8 mouse cellular contexts compared by ENCODE assay signal in the genomic region with DNA sequence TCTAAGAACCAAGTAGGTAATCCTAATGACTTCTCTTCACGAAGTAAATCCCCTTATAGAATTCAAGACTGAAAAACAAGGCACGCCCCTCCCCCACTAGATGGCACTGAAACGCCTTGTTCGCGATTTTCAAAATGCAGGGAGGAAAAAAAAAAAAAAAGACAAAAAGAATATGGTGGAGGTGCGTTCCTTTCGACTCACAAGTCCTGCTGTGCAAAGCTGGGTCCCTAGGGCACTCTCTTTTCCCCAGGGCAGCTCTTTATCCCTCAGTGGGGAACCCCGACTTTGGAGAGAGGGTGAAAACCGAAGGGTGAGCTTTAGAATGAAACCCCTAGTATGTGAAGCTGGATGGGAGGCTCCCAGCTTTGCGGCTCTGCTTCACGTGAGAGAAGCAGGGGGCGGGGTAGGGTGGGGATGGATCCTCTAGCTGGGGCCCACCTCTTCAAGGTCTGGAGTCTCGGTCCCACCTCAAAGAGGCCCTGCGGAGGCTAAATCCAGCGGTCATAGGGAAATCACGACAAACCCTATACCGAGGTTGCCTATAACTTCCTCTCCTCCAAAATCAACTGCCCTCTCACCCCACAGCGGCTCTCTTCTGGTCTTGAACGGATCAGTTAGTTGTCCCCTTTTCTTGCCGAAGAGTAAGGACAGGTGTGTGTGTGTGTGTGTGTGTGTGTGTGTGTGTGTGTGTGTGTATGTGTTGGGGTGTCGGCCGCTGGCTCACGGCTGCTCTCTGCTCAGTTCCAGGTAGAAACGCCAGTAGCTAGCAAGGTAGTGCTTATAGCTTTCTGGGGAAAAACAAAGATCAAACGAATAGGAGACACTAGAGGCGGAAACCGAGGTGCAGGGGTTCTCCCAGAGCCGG. TPM values are rescaled to one million over a fixed set of nuclear protein-coding genes. Genes with fewer than 3 reads are reported as not detected.
DNase-seq lines count a peak whose midpoint lies in the region; ATAC-seq lines count a peak whose summit lies in the region.

No protein-coding gene starts in this region.

- H3K9ac ChIP-seq in heart, embryonic 11.5 days (ENCODE audit: low read depth, low read length) = no peak overlapping the region
- peak overlapping the region; percentile 73 for H3K9ac ChIP-seq in forebrain, embryonic 15.5 days (replicated peaks)
- H3K9ac ChIP-seq in intestine, embryonic 16.5 days (ENCODE audit: low read depth, low read length) = 0 out of 2 replicates have a peak overlapping the region, but pooled peaks have one; percentile 37
- no peak overlapping the region; the same call in 1 of the 2 replicates for H3K9ac ChIP-seq in limb, embryonic 12.5 days (replicated peaks)
- H3K9ac ChIP-seq in neural tube, embryonic 15.5 days (replicated peaks) = peak overlapping the region; percentile 89

- no peak for DNase-seq in heart, postnatal 14 days
- peak; percentile 70 for DNase-seq in cerebellum, adult 11 months
- no peak for DNase-seq in urinary bladder, adult 2 months (ENCODE audit: low spot score)

- no peak overlapping the region for H3K27ac ChIP-seq in heart, embryonic 11.5 days (ENCODE audit: low read depth, low read length)
- H3K27ac ChIP-seq in forebrain, embryonic 15.5 days (replicated peaks) = peak overlapping the region; percentile 95
- no peak overlapping the region for H3K27ac ChIP-seq in intestine, embryonic 16.5 days (ENCODE audit: low read length)
- no peak overlapping the region for H3K27ac ChIP-seq in limb, embryonic 12.5 days
- peak overlapping the region; percentile 96 for H3K27ac ChIP-seq in neural tube, embryonic 15.5 days (replicated peaks)

- intact Hi-C loops in heart, postnatal 14 days (cut with DNase I) = no loop called here

- H3K4me3 ChIP-seq in heart, embryonic 11.5 days (ENCODE audit: low read depth, low read length) = peak overlapping the region; percentile 48
- H3K4me3 ChIP-seq in forebrain, embryonic 15.5 days = peak overlapping the region; percentile 72
- peak overlapping the region; percentile 60 for H3K4me3 ChIP-seq in intestine, embryonic 16.5 days (ENCODE audit: low read length)
- peak overlapping the region; percentile 54 for H3K4me3 ChIP-seq in limb, embryonic 12.5 days (replicated peaks)
- H3K4me3 ChIP-seq in neural tube, embryonic 15.5 days (replicated peaks) = peak overlapping the region; percentile 79

- H3K27me3 ChIP-seq in heart, embryonic 11.5 days (ENCODE audit: control insufficient read depth, insufficient read depth, low read length) = peaks cover 55% of the 10 kb centered on the region
- no peaks in the 10 kb centered on the region for H3K27me3 ChIP-seq in forebrain, embryonic 15.5 days
- H3K27me3 ChIP-seq in intestine, embryonic 16.5 days (replicated peaks; ENCODE audit: control insufficient read depth, insufficient read depth, low read length) = peaks cover 46% of the 10 kb centered on the region
- peaks cover 83% of the 10 kb centered on the region for H3K27me3 ChIP-seq in limb, embryonic 12.5 days
- no peaks in the 10 kb centered on the region for H3K27me3 ChIP-seq in neural tube, embryonic 15.5 days (replicated peaks)

- no peak for ATAC-seq in heart, embryonic 11.5 days (replicated peaks; ENCODE audit: insufficient number of reproducible peaks, low FRiP score, low TSS enrichment)
- peak; percentile 42 for ATAC-seq in forebrain, embryonic 15.5 days (replicated peaks)
- peak; percentile 7; the same call in 1 of the 2 replicates for ATAC-seq in intestine, embryonic 16.5 days
- no peak for ATAC-seq in limb, embryonic 12.5 days (ENCODE audit: insufficient number of reproducible peaks, insufficient read depth, low FRiP score, low TSS enrichment, low read depth)
- peak; percentile 46 for ATAC-seq in neural tube, embryonic 15.5 days (ENCODE audit: low FRiP score)

- peak overlapping the region; percentile 80 for H3K4me2 ChIP-seq in heart, embryonic 11.5 days
- H3K4me2 ChIP-seq in forebrain, embryonic 15.5 days (replicated peaks) = peak overlapping the region; percentile 81
- H3K4me2 ChIP-seq in intestine, embryonic 16.5 days (ENCODE audit: low read depth, low read length) = peak overlapping the region; percentile 97
- H3K4me2 ChIP-seq in limb, embryonic 12.5 days = peak overlapping the region; percentile 98
- peak overlapping the region; percentile 81 for H3K4me2 ChIP-seq in neural tube, embryonic 15.5 days

- H3K36me3 ChIP-seq in heart, embryonic 11.5 days (ENCODE audit: control insufficient read depth, insufficient read depth, low read length) = no peaks in the 10 kb centered on the region
- no peaks in the 10 kb centered on the region for H3K36me3 ChIP-seq in forebrain, embryonic 15.5 days
- no peaks in the 10 kb centered on the region for H3K36me3 ChIP-seq in intestine, embryonic 16.5 days (ENCODE audit: control insufficient read depth, insufficient read depth, low read length)
- H3K36me3 ChIP-seq in limb, embryonic 12.5 days = no peaks in the 10 kb centered on the region
- H3K36me3 ChIP-seq in neural tube, embryonic 15.5 days = no peaks in the 10 kb centered on the region

- H3K9me3 ChIP-seq in heart, embryonic 11.5 days (replicated peaks; ENCODE audit: control insufficient read depth, low read length) = no peaks in the 10 kb centered on the region
- no peaks in the 10 kb centered on the region for H3K9me3 ChIP-seq in forebrain, embryonic 15.5 days
- H3K9me3 ChIP-seq in intestine, embryonic 16.5 days (ENCODE audit: control insufficient read depth, low read length) = no peaks in the 10 kb centered on the region
- no peaks in the 10 kb centered on the region for H3K9me3 ChIP-seq in limb, embryonic 12.5 days
- H3K9me3 ChIP-seq in neural tube, embryonic 15.5 days (replicated peaks) = no peaks in the 10 kb centered on the region

- peaks cover 6% of the 10 kb centered on the region; the same call in 1 of the 2 replicates for H3K4me1 ChIP-seq in heart, embryonic 11.5 days (ENCODE audit: control insufficient read depth, insufficient read depth, low read length)
- H3K4me1 ChIP-seq in forebrain, embryonic 15.5 days = peaks cover 24% of the 10 kb centered on the region
- H3K4me1 ChIP-seq in intestine, embryonic 16.5 days (ENCODE audit: control insufficient read depth, insufficient read depth, low read length) = peaks cover 12% of the 10 kb centered on the region
- H3K4me1 ChIP-seq in limb, embryonic 12.5 days (replicated peaks) = peaks cover 29% of the 10 kb centered on the region
- H3K4me1 ChIP-seq in neural tube, embryonic 15.5 days = peaks cover 18% of the 10 kb centered on the region

- WGBS in heart, embryonic 11.5 days (ENCODE audit: insufficient replicate concordance) = under 1% methylated on average over 28 of the region's 28 CpGs
- under 1% methylated on average over 28 of the region's 28 CpGs for WGBS in forebrain, embryonic 15.5 days
- under 1% methylated on average over 28 of the region's 28 CpGs for WGBS in intestine, embryonic 16.5 days
- under 1% methylated on average over 28 of the region's 28 CpGs for WGBS in limb, embryonic 12.5 days
- WGBS in neural tube, embryonic 15.5 days = under 1% methylated on average over 28 of the region's 28 CpGs

RNA-seq across cellular contexts. Expression of gene Tmem178b, which starts 2.6 kb away (rescaled TPM):
- polyA plus RNA-seq in heart, embryonic 11.5 days (2014; fragmentation: Nextera tagmentation; extraction: Ambion mirVana) = 0.03 and 0.26 TPM in 2 replicates
- total RNA-seq in heart, postnatal 14 days (2021) = under 1 TPM; 0.31 to 0.56 TPM
- polyA plus RNA-seq in forebrain, embryonic 15.5 days (2015; fragmentation: Nextera tagmentation; extraction: Ambion mirVana) = 23.8 and 28.6 TPM in 2 replicates
- polyA plus RNA-seq in intestine, embryonic 16.5 days (2015; fragmentation: Nextera tagmentation; extraction: Ambion mirVana) = 0.62 and 0.67 TPM in 2 replicates
- polyA plus RNA-seq in limb, embryonic 12.5 days (2016; fragmentation: Nextera tagmentation; extraction: Ambion mirVana) = 1.6 and 1.8 TPM in 2 replicates
- 28.8 and 32.4 TPM in 2 replicates for polyA plus RNA-seq in neural tube, embryonic 15.5 days (2015; fragmentation: Nextera tagmentation; extraction: Ambion mirVana)
- 0.70 and 1.1 TPM in 2 replicates for polyA plus RNA-seq in urinary bladder, adult 2 months (2012; rRNA removed)

RNA-seq across cellular contexts. Expression of gene Mrps33, which starts 59.7 kb away (rescaled TPM):
- polyA plus RNA-seq in heart, embryonic 11.5 days (2014; fragmentation: Nextera tagmentation; extraction: Ambion mirVana) = 215 and 220 TPM in 2 replicates
- total RNA-seq in heart, postnatal 14 days (2021) = 10 to 100 TPM; 89.3 to 96.8 TPM
- polyA plus RNA-seq in forebrain, embryonic 15.5 days (2015; fragmentation: Nextera tagmentation; extraction: Ambion mirVana) = 225 and 230 TPM in 2 replicates
- polyA plus RNA-seq in intestine, embryonic 16.5 days (2015; fragmentation: Nextera tagmentation; extraction: Ambion mirVana) = 145 and 154 TPM in 2 replicates
- 221 and 229 TPM in 2 replicates for polyA plus RNA-seq in limb, embryonic 12.5 days (2016; fragmentation: Nextera tagmentation; extraction: Ambion mirVana)
- polyA plus RNA-seq in neural tube, embryonic 15.5 days (2015; fragmentation: Nextera tagmentation; extraction: Ambion mirVana) = 170 and 195 TPM in 2 replicates
- 145 and 195 TPM in 2 replicates for polyA plus RNA-seq in urinary bladder, adult 2 months (2012; rRNA removed)

Comparison
In these comparisons a context has a peak if more than half of its experiments do, and no peak if none do; other contexts are left out.
1. ATAC-seq: peak in forebrain, embryonic 15.5 days (single experiment), intestine, embryonic 16.5 days (single experiment) and neural tube, embryonic 15.5 days (single experiment); none in heart, embryonic 11.5 days (single experiment) and limb, embryonic 12.5 days (single experiment).
2. H3K27ac ChIP-seq: peak in forebrain, embryonic 15.5 days (single experiment) and neural tube, embryonic 15.5 days (single experiment); none in heart, embryonic 11.5 days (single experiment), intestine, embryonic 16.5 days (single experiment) and limb, embryonic 12.5 days (single experiment).
3. H3K9ac ChIP-seq: peak in forebrain, embryonic 15.5 days (single experiment), intestine, embryonic 16.5 days (single experiment) and neural tube, embryonic 15.5 days (single experiment); none in heart, embryonic 11.5 days (single experiment) and limb, embryonic 12.5 days (single experiment).
4. Peak in every context shown above with its lines, with median percentiles within 50 percentile points of each other: H3K4me2 ChIP-seq and H3K4me3 ChIP-seq.